Mouse (Mus musculus) B cell, adult 2 months (primary cell): ENCODE measurements at regions not wholly inside any gene's neighbourhood (a gene's known extent, or its start where the extent isn't known, plus 50 kb on each side); places are given as distances from the start of the nearest gene placed in this dataset.
"Not testable (repeated sequence)": the region's sequence is repeated elsewhere in the genome, so short reads cannot be mapped to it uniquely, and the experiment has no call there.

Source experiments
- DNase-seq, 2 experiments: peaks; one replicate each; pipeline ENCODE4 v3.0.0; 2022

GRCm38 (mm10) chrX:146140619-146141018 lies 635.6 kb upstream of the Amot start:
- DNase-seq, result not testable (repeated sequence)

- peak in 1 of 2 experiments; percentile 3 for DNase-seq
Observed at GRCm38 (mm10) chrX:146110698-146111097, 605.7 kb upstream of the Amot start.

GRCm38 (mm10) chrX:146109907-146110306 lies 604.9 kb upstream of the Amot start:
- no peak for DNase-seq
